Mouse (Mus musculus) heart, adult 11 months (tissue): ENCODE measurements at regions not wholly inside any gene's neighbourhood (a gene's known extent, or its start where the extent isn't known, plus 50 kb on each side); places are given as distances from the start of the nearest gene placed in this dataset.

Source experiments
- DNase-seq: peaks from one replicate; pipeline ENCODE4 v3.0.0; 2022

DNA sequence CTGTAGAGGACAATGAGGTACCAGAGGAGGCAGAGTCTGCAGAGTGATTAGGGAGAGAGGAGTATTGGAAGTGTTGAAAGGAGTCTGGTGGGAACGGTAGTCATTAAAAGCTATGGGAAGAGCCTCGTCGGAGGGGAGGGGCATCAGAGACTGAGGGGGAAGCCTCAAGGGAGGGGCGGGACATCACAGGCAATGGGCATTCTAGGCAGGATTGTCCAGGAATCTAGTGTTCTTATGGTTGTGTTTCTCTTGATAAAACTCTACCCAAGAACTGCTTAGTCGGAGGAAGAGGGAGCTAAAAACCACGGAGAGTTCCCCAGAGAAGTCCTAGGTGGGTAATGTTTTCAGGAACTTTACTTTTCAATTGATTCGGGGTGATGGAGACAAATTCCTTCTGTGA, 90.2 kb downstream of the Sec23ip start:
- DNase-seq = no peak

DNA sequence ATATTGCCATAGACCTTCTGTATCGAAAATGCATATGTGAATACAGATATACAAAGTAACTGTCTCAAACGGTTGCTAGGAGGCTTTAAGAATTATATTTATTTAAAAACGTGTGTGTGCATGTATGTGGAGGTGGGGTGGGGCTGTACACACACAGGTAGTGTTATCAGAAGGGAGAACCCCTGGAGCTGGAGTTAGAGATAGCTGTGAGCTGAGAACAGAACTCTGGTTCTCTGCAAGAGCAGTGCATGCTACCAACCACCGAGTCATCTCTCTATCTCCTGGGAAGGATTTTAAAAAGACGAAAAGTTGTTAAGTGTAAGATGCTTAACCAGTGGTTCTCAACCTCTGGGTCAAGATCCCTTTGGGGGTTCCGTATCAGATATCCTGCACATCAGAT, 91.7 kb downstream of the Sec23ip start:
- no peak for DNase-seq

DNA sequence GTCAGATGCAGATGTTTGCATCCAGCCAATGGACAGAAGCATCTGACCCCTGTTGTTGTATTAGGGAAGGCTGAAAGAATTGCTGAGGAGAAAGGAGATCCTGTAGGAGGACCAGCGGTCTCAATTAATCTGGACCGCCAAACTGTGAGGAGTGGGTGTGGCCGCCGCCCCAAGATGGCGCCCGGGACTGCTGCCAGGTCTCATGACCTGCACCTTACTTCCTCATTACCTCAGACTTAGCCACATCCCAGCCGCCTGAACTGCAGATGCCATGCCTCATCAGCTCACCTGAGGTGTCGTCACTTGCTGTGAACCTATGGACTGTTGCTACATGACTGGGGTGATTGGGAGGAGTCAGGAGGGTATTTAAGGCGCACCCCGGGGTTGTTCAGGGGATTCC, 97.8 kb downstream of the Sec23ip start:
- DNase-seq = peak; percentile 72

DNA sequence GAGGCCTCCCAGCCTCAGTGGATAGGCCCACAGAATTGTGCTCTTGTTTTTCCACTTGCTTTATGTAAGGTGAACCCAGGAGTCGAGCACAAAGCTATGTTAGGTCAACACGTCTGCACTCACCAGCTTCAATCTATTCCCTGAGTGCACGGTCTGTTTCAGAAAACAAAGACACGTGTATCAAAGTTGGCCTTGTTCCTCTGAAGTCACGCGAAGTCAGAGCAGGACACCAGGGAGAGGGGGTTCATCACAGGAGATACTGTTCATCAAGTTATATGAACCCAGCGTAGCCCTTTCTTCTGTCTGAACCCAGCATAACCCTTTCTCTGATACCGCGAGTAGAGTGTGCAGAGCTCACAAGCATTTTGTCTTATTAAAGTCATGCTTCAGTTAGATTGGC, 98.8 kb downstream of the Sec23ip start:
- DNase-seq = peak; percentile 58

DNA sequence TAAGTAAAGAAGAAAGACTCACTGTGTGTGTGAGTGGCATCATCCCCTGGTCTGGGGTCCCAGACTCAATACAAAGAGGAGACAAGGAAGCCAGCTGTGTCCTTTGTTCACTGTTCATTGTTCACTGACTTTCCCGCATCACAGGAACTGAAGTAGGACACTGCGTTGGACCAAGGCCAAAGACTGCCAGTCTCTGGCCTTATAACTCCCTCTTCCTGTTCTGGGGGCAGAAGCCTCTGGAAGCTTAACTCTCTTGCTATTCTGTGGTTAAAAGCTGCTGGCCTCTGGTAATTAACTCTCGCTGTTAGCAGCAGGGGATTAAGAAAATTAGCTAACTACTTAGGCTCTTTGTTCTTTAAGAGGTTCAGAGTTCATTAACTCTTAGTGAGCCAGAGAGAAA, 104.5 kb downstream of the Sec23ip start:
- DNase-seq = no peak

DNA sequence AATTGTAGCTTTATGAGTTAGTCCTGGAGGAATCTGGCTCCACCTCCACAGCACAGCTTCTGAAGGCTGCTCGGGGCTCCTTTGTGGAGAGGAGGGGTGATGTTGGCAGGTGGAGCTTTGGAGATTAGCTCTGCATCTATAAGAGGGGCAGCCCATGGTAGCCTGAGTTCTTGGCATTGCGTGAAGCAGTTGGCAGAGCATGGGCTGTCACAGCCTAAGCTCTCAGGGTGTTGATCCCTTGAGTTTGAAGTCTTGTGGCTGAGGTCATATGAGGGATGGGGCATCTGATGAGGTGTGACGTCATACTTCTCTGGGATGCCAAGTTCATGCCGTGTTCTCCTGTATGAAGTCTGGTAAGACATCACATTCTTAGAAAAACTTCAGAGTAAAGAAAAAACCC, 109.5 kb downstream of the Sec23ip start:
- DNase-seq = peak; percentile 69

DNA sequence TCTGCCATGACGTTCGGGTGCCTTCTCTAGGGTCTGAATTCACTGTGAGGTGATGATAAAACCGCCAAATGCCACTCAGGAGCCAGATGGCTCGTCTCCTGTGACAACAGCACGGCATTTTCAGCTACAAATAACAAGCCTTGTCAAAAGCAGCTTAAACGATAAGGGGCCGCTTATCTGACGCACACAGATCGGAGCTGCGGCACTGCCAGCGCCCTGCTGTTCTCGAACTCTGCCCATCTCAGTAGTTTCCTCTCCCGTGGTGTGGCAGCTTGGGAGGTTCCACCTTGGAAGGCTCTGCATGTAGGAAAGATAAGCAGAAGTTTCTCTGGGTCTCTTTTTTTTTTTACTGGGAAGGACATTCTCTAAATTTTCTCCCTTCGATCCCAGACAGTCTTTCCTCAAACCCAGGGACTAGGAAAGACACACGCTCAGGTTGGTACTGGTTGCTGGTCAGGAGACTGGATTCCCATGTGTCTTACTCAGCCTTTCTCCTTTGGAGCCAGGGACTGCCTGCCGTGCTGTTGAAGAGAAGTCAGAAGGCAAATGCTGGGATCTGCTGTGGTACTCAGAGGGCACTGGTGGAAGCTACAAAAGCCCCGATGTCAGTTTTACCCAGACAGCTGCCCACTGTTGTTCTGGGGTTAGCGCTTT, 110.1 kb downstream of the Sec23ip start:
- DNase-seq = no peak

DNA sequence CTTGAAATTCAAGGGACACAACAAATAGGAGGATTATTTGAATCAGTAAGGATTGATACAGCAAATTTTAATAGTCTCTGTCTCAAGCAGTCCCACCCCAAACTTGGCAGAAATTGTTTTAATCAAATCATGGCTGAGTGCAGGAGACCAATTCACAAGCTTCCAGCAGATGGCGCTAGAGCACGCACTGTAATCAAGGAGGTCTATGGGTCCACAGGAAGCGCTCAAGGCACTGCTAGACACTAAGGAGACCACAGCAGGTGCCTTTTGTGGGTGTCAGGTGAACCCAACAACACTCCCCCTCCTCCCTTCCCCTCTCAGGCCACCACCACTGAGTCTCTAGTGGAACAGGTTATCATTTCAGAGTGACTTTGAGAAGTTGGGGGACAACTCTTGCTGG, 115.4 kb downstream of the Sec23ip start:
- DNase-seq = peak; percentile 87

DNA sequence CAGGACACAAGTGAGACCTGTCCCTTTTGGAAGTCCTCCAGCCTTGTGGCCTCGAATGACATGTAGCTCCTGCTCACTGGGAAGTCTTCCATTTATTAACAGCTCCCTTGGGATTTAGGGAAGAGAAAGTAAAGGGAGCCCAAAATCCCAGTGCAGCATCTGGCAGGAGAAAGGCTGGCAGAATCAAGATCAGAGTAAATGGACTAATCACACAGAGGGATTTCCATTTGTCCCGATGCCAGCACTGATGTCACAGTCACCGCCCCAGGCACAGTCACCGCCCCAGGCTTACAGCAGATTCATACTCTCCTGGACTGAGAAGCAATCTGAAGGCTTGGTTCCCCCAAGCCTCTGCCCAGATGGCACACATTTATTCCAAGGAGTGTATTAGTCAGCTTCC, 116.0 kb downstream of the Sec23ip start:
- peak; percentile 86 for DNase-seq

DNA sequence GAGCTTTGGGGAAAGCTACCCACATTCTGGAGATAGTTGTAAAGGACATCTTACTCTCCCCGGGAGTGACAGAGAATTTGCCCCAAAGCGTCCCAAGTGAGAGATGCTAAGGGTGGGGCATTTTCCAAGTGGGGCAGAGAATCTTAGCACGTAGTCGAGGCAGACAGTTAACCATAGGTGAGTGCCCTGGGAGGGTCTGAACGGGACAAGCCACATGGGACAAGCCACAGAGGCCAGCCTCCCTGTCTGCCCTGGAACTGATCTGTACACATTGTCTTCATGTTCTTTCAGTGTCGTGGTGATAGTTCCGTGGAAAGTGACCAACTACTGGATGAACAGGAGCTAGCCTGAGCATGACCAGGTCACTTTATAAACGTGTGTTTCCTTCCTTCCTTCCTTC, 116.6 kb downstream of the Sec23ip start:
- peak; percentile 61 for DNase-seq

DNA sequence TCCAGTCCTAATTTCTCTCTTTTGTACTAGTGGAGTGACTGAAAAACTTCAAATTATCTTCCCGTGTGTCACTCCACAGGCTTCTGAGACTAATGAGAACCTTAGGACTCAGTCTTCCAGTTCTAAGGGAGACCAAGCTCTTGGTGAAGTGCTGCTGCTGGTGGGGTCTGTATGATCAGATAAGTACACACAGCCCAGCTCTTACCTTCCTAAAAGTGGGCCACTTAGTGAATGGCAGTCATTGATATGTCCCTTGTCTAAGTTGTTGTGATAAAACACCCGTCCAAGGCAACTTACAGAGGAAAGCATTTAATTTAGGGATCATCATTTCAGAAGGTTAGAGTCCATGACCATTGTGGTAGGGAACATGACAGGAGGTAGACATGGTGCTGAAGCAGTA, 124.1 kb downstream of the Sec23ip start:
- peak; percentile 35 for DNase-seq

DNA sequence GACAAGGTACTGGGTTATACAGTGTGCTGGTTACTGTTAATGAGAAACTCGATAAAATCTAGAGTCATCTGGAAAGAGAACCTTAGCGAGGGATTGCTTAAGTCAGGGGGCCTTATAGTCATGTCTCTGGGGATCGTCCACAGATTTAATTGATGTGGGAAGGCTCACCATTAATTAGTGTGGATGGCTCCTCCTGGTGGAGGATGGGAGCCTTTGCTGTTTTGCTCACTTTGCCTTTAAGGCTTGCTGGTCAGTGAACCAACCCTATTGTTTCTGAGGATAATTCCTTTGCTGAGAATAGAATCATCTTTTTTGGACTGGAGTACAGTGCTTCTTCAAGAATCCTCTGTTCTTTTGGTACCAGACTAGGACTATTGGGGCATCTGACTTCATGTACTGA, 139.3 kb downstream of the Sec23ip start:
- DNase-seq = peak; percentile 19

DNA sequence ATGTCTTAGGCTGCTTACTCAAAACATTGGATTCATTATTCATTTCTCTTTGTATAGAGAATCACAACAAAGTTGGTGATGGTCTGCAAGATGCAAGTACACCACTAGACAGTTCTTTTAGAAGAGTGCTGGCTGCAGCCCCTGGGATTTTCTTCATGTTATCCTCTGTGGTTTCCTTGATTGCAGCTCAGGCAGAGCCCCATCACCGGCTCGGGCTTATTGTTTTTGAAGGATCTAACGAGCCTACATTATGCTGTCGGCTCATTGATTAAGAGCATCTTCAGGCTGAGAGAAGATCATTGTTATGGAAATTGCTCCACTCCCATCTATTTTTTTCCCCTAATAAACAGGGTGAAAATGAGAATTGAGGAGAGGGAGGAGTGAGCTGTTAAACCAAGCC, 140.8 kb downstream of the Sec23ip start:
- DNase-seq = peak; percentile 55

DNA sequence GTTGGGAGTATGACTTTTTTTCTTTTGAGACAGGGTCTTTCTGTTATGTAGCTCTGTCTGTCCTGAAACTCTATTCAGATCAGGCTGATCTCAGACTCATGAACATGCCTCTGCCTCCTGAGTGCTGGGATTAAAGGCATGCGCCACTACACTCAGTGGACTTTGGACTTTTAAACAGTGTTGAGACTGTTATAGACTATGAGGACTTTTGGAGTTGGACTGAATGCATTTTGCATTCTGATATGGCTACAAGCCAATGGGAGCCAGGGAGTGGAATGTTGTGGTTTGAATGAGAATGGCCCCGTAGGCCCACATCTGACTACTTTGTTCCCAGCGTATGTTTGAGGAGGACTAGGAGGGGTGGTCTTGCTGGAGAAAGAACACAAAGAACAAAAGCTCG, 165.4 kb downstream of the Sec23ip start:
- no peak for DNase-seq

DNA sequence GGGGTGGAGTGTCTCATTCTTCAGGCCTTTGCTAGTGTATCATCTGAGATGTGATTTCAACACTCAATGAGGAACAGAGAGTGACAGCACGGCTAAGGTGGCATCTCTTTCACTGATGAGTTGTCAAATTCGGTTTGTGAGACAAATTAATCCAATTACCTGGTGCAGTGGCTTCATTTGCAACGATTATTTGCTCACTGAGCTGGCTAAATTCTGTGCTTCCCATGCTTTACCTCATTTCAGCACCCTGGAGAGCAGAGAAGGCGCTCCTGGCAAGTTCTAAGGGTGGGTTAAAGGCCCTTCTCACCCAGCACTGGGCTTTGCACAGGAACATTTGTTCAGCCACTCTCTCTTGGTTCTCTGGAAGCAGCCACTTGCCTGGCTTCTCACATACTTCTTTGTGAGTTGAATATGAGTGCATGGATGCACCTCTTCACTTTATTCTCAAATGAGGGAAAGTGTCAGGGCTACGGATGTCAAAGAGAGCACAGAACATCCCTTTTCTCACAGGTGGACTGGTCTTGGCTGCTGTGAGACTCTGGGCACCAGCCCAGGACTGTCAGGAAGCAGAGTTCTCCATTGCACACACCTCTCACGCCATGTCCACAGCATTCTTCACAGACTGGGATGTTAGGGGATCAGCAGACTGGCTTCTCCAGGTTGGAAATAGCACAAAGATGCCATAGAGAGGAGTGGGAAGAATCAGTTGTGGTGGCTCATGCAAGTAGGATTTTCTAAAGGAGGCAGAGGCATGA, 193.4 kb downstream of the Sec23ip start:
- DNase-seq = no peak

DNA sequence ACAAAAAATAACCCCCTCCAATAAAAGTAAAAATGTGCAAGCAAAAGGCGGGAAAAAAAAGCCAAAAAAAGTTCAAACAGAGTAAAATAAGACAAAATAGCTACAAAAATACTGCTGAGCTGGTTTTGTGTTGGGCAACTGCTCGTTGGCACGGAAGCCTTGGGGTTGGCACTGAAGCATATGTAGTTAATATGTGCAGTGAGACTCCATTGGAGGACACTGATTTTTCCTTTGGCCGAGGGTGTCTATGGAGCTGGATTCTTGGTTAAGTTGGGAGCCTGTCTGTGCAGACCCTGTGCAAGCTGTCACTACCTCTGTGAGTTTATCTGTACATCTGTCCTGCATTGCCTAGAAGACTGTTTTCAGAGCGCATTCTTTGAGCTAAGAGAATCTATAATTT, 215.8 kb downstream of the Sec23ip start:
- no peak for DNase-seq

DNA sequence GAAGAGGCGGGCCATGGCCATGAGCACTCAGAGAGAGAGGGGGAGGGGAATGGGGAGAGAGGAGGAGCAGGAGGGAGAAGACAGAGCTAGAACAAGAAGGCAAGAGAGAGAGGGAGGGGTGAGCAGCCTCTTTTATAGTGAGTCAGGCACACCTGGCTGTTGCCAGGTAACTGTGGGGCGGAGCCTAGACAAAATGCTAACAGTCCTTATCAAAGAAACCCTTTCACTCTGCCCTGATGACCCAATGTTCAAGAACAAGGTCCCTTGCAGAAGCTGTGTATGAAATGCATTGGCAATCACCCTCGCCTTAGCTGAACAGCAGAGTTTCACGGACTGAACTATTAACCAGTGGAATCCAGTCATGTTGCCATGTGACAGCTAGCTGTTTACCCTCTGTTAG, 235.2 kb downstream of the Sec23ip start:
- peak; percentile 12 for DNase-seq

DNA sequence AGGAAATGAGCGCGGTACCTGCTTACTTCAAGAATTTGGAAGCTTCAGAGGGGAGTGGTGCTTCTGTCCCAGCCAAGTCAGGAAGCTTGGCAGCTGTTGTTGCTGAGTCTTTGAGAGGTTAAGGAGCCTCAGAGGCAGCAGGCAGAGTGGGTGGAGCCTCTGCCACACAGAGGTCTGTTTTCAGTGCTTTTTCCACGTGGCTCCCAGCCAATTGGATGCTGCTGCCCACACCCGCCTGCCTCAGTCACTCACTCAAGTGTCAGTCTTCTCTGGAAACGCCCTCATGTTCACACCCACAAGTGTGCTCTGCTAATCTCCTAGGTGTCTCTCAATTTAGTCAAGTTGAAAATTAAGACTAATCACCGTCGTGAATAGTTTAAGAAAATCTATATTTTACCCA, 236.1 kb downstream of the Sec23ip start:
- peak; percentile 60 for DNase-seq

DNA sequence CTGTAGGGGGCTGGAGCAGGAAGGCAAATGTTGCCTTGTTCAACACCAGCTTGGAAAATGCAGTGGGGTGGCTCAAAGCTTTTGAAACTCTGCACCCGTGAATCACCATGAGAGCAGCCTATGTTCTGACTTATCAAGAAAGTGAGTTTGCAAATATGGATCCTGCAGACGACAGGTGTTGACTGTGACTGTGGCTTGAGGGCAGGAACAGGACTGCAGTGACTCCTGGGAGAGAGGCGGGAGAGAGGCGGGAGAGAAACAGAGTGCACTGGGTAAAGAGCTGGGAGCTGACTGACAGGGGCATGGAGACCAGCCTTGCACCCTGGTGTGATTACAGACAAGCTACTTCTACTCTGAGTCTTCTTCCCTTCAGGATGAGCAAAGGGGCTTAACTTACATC, 254.0 kb downstream of the Sec23ip start:
- DNase-seq = no peak

DNA sequence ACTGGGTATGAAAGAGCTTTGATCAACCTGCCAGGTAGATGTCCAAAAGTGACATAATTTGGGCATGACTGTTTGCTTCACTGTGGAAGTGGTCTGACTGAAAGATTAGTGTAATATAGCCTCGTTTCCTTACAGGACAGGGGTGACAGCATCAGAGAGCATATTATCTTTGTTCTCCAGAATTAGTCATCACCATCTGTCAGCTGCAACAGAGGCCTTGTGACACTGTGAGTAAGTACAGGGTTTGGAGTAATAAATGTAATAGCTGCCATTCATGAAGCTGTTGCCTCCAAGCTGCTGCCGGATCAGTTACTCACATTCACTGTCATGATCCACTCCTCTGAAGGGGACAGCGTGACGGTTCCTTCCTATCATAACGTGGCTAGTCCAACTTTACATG, 254.4 kb upstream of the Plpp4 start:
- DNase-seq = no peak

DNA sequence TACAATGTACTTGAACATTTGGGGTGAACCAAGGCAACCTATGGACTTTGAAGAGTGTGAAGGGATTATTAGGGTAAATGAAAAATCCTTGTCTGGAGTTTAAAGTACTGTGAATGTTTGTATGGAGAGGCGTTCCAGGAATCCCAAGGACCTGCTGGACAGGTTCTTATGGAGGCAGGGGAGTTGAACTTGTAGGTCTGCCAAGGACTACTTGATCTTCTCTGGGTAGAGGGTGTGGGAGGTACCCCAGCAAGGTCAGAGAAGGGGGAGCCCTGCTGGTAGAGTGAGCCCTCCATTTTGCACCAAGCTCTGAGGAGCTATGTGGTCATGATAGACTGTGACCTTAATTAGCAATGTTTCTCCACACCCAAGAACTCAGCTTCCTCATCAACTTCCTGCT, 253.7 kb upstream of the Plpp4 start:
- peak; percentile 42 for DNase-seq

DNA sequence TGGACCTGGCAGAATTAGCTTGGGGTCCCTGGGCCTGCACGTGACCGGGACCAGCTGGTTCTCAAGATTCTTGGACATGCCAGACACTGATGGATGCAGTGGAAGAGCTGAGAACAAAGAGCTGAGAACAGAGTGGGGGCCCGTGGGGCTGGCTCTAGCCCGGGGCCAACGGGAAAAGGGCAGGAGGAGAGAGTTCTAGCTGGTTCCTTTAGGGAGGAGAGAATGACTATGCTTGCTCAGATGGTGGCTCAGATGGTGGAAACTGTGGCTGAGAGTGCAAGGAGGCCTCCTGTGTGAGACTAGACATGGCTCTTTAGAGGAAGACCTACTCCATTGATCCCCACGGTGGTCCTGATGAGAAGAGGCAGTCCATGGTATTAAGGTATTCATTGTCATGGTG, 240.5 kb upstream of the Plpp4 start:
- peak; percentile 66 for DNase-seq

DNA sequence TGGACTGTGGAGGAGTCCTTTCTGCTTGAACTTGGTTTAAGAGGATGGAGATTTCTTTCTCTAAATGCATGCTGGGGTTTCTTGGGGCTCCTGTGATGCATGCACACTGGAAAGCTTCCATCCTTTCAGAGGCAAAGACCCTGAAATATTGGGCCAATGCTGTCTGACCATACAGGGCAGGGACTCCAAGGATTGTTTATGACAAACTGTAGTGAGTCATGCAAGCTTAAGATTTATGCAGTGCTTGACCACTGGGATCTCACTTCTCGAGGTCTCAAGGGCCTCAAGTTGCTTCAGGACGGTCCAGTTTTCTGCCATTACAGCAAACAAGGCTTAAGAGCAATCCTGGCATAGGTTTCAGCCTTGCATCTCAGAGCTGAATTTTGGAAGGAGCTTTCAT, 229.7 kb upstream of the Plpp4 start:
- peak; percentile 29 for DNase-seq

DNA sequence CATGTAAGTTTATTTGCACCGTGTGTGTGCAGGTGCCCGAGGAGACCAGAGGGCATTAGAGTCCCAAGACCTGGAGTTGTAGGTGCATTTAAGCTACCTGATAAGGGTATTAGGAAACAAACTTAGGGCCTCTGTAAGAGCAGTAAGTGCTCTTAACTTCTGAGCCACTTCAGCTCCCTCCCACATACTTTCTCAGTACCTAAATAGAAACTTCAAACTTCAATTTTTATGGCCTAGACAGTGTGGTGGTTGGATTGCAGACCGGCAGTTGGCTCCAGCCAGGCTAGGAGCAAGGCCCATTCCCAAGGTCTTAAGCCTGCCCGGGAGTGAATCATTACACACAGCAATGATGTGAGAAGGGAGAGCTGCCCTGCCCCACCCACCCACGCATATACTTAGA, 208.8 kb upstream of the Plpp4 start:
- DNase-seq = peak; percentile 17

DNA sequence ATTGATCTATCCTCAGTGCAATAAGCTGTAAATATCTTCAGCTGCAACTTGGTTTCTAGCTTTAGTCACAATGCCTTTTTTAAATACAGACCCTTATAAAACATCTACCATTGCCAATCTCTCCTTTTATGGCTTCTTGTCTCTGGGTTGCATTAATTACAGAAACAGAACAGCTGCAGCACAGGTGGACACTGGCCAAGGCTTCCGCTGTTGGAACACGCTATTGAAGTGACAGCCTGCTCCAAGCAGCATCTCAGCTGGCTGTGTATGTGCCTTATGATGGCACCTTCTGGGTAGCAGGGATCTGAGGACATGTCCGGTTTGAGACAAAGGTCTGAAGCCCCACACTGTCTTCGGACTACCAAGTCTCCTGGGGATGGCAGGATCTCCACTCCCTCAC, 207.1 kb upstream of the Plpp4 start:
- DNase-seq = no peak
